Mouse (Mus musculus): ENCODE measurements around the gene Canx. TPM values are rescaled to one million over a fixed set of nuclear protein-coding genes. Genes with fewer than 3 reads are reported as not detected.

Gene Canx
- polyA plus RNA-seq, 1 experiment from 2014 or later, result 267 TPM

DNA sequence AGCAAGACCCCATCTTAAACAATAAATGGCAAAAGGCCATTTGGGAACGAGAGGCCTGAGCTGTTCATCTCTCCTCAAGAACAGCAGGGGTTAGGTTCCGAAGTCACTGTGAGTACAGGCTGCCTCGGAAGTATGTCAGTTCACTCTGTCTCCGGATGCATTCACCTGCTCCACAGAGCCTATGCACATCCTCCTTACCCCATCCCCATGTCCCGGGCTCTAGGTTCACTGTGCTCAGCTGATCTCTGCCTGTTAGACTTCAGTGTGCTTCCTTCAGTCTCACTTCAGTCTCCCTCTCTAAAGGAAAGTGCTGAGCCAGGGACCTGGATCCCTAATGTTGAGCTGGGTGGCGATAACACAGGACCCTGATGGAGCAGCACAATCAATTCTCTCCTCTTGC lies 47.8 kb downstream of the Canx start:
- ATAC-seq (replicated peaks; ENCODE audit: low FRiP score), result no peak
- no peaks in the 10 kb centered on the region for H3K27me3 ChIP-seq (replicated peaks; ENCODE audit: control insufficient read depth, insufficient read depth, low read length)
- no peak overlapping the region for H3K9ac ChIP-seq (ENCODE audit: low read depth, low read length)
- H3K36me3 ChIP-seq (ENCODE audit: control insufficient read depth, insufficient read depth, low read length), result 0 out of 2 replicates have a peak, but pooled peaks cover 4% of the 10 kb centered on the region
- H3K4me1 ChIP-seq (replicated peaks; ENCODE audit: control insufficient read depth, insufficient read depth, low read length), result peaks cover 9% of the 10 kb centered on the region
- H3K27ac ChIP-seq (ENCODE audit: low read depth, low read length), result no peak overlapping the region
- no peak for DNase-seq (ENCODE audit: low spot score)
- H3K4me3 ChIP-seq (ENCODE audit: low read depth, low read length), result no peak overlapping the region
- H3K4me2 ChIP-seq, result no peak overlapping the region
- H3K9me3 ChIP-seq (ENCODE audit: control insufficient read depth, low read length), result no peaks in the 10 kb centered on the region
- WGBS, result 88% methylated on average over 6 of the region's 6 CpGs

GRCm38 (mm10) chr11:50277025-50277424 lies 48.4 kb downstream of the Canx start:
- peaks cover 9% of the 10 kb centered on the region for H3K4me1 ChIP-seq (replicated peaks; ENCODE audit: control insufficient read depth, insufficient read depth, low read length)
- no peaks in the 10 kb centered on the region for H3K9me3 ChIP-seq (ENCODE audit: control insufficient read depth, low read length)
- ATAC-seq (replicated peaks; ENCODE audit: low FRiP score), result no peak
- H3K4me3 ChIP-seq (ENCODE audit: low read depth, low read length), result no peak overlapping the region
- H3K9ac ChIP-seq (ENCODE audit: low read depth, low read length), result no peak overlapping the region
- H3K4me2 ChIP-seq, result no peak overlapping the region
- DNase-seq (ENCODE audit: low spot score), result no peak
- H3K27ac ChIP-seq (ENCODE audit: low read depth, low read length), result no peak overlapping the region
- H3K36me3 ChIP-seq (ENCODE audit: control insufficient read depth, insufficient read depth, low read length), result 0 out of 2 replicates have a peak, but pooled peaks cover 4% of the 10 kb centered on the region
- no peaks in the 10 kb centered on the region for H3K27me3 ChIP-seq (replicated peaks; ENCODE audit: control insufficient read depth, insufficient read depth, low read length)

DNA sequence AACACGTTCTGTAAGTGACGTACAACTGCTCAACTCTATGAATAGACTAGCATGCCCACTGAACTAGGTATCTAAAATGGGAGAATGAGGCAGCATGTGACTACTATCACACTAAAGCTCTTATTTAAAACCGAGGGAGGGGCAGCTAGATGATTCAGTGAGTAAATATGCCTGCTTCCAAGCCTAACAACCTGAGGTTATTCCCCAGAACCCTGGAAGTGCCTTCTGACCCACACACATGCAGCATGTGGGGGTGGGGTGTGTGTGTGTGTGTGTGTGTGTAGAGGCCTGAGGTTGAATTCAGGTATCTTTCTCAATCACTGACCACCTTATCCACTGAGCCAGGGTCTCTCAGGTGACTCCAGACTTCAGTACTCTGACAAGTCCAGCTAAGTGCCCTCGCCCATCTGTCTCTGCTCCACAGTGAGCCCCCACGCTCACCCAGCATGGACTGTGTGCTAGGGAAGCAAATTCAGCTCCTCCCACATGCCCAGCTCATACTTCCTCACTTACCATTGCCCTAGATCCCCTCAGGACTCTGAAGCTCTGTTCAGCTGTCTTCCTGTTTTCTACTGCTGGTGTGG lies 49.8 kb downstream of the Canx start:
- 0 out of 2 replicates have a peak overlapping the region, but pooled peaks have one; percentile 28 for H3K9ac ChIP-seq (ENCODE audit: low read depth, low read length)
- peaks cover 9% of the 10 kb centered on the region for H3K4me1 ChIP-seq (replicated peaks; ENCODE audit: control insufficient read depth, insufficient read depth, low read length)
- H3K36me3 ChIP-seq (ENCODE audit: control insufficient read depth, insufficient read depth, low read length), result 0 out of 2 replicates have a peak, but pooled peaks cover 4% of the 10 kb centered on the region
- no peak for ATAC-seq (replicated peaks; ENCODE audit: low FRiP score)
- no peak overlapping the region for H3K27ac ChIP-seq (ENCODE audit: low read depth, low read length)
- H3K4me2 ChIP-seq, result peak overlapping the region; percentile 5; the same call in 1 of the 2 replicates
- DNase-seq (ENCODE audit: low spot score), result no peak
- no peaks in the 10 kb centered on the region for H3K9me3 ChIP-seq (ENCODE audit: control insufficient read depth, low read length)
- H3K4me3 ChIP-seq (ENCODE audit: low read depth, low read length), result no peak overlapping the region
- no peaks in the 10 kb centered on the region for H3K27me3 ChIP-seq (replicated peaks; ENCODE audit: control insufficient read depth, insufficient read depth, low read length)
- 58% methylated on average over 5 of the region's 5 CpGs for WGBS

DNA sequence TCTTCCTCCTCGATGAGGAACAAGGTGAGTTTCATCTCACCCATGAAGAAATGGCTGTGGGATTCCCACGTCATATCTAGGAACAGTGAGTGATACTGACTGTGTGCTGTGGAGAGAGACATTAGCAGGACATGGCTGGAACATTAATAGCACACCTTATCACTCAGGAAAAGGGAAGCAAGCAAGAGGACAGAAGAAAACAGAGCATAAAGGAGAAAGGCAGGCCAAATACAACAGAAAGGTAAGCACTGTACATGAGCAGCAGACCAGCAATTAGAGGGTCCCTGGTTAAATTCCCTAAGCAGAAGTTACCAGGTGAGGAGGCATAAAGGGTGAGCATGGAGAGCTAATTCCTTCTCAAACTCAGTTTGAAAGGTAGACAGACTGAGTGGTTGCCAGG lies 50.4 kb downstream of the Canx start:
- DNase-seq (ENCODE audit: low spot score), result no peak
- ATAC-seq (replicated peaks; ENCODE audit: low FRiP score), result no peak
- Histone ChIP-seq H3K27me3 (replicated peaks; ENCODE audit: control insufficient read depth, insufficient read depth, low read length) (no peaks in the 10 kb centered on the region), H3K4me3 (ENCODE audit: low read depth, low read length) (no peak overlapping the region), H3K4me1 (replicated peaks; ENCODE audit: control insufficient read depth, insufficient read depth, low read length) (peaks cover 9% of the 10 kb centered on the region), H3K9ac (ENCODE audit: low read depth, low read length) (0 out of 2 replicates have a peak overlapping the region, but pooled peaks have one; percentile 28), H3K9me3 (ENCODE audit: control insufficient read depth, low read length) (no peaks in the 10 kb centered on the region), H3K27ac (ENCODE audit: low read depth, low read length) (no peak overlapping the region; the same call in 1 of the 2 replicates), H3K36me3 (ENCODE audit: control insufficient read depth, insufficient read depth, low read length) (0 out of 2 replicates have a peak, but pooled peaks cover 4% of the 10 kb centered on the region), H3K4me2 (no peak overlapping the region)
- WGBS, result 47% methylated on average over 2 of the region's 2 CpGs

- Histone ChIP-seq H3K4me2 (no peak overlapping the region), H3K9me3 (ENCODE audit: control insufficient read depth, low read length) (no peaks in the 10 kb centered on the region), H3K27ac (ENCODE audit: low read depth, low read length) (no peak overlapping the region), H3K9ac (ENCODE audit: low read depth, low read length) (no peak overlapping the region), H3K36me3 (ENCODE audit: control insufficient read depth, insufficient read depth, low read length) (0 out of 2 replicates have a peak, but pooled peaks cover 4% of the 10 kb centered on the region), H3K4me1 (replicated peaks; ENCODE audit: control insufficient read depth, insufficient read depth, low read length) (peaks cover 9% of the 10 kb centered on the region), H3K27me3 (replicated peaks; ENCODE audit: control insufficient read depth, insufficient read depth, low read length) (no peaks in the 10 kb centered on the region), H3K4me3 (ENCODE audit: low read depth, low read length) (no peak overlapping the region)
- no peak for DNase-seq (ENCODE audit: low spot score)
- WGBS, result 89% methylated on average over 2 of the region's 2 CpGs
- ATAC-seq (replicated peaks; ENCODE audit: low FRiP score), result no peak
Observed at GRCm38 (mm10) chr11:50272819-50273218, 52.7 kb downstream of the Canx start.

GRCm38 (mm10) chr11:50269885-50270284 lies 55.6 kb downstream of the Canx start:
- DNase-seq (ENCODE audit: low spot score), result no peak
- no peak overlapping the region for H3K27ac ChIP-seq (ENCODE audit: low read depth, low read length)
- peaks cover 8% of the 10 kb centered on the region for H3K36me3 ChIP-seq (ENCODE audit: control insufficient read depth, insufficient read depth, low read length)
- H3K4me1 ChIP-seq (replicated peaks; ENCODE audit: control insufficient read depth, insufficient read depth, low read length), result no peaks in the 10 kb centered on the region
- no peak overlapping the region for H3K4me2 ChIP-seq
- H3K9ac ChIP-seq (ENCODE audit: low read depth, low read length), result no peak overlapping the region
- no peaks in the 10 kb centered on the region for H3K9me3 ChIP-seq (ENCODE audit: control insufficient read depth, low read length)
- no peak overlapping the region for H3K4me3 ChIP-seq (ENCODE audit: low read depth, low read length)
- no peak for ATAC-seq (replicated peaks; ENCODE audit: low FRiP score)
- WGBS, result 94% methylated on average over 1 of the region's 1 CpGs
- H3K27me3 ChIP-seq (replicated peaks; ENCODE audit: control insufficient read depth, insufficient read depth, low read length), result no peaks in the 10 kb centered on the region

DNA sequence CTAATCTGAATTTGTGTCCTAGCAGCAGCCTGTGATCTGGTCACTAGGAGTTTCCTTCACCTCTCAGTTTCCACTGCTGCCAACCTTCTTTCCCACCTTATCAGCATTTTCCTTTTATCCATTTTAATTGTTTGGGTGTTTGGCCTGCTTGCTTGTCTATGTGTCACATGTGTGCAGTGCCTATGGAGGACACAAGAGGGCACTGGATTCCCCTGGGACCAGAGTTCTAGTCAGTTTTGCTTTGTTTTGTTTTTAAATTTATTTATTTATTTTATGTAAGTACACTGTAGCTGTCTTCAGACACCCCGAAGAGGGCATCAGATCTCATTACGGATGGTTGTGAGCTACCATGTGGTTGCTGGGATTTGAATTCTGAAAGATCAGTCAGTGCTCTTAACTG lies 56.3 kb downstream of the Canx start:
- peaks cover 8% of the 10 kb centered on the region for H3K36me3 ChIP-seq (ENCODE audit: control insufficient read depth, insufficient read depth, low read length)
- H3K27ac ChIP-seq (ENCODE audit: low read depth, low read length), result no peak overlapping the region
- ATAC-seq (replicated peaks; ENCODE audit: low FRiP score) (no peak), DNase-seq (ENCODE audit: low spot score) (no peak)
- H3K4me3 ChIP-seq (ENCODE audit: low read depth, low read length), result no peak overlapping the region
- H3K9me3 ChIP-seq (ENCODE audit: control insufficient read depth, low read length), result no peaks in the 10 kb centered on the region
- H3K4me1 ChIP-seq (replicated peaks; ENCODE audit: control insufficient read depth, insufficient read depth, low read length), result no peaks in the 10 kb centered on the region
- H3K9ac ChIP-seq (ENCODE audit: low read depth, low read length), result no peak overlapping the region
- 77% methylated on average over 2 of the region's 2 CpGs for WGBS
- no peaks in the 10 kb centered on the region for H3K27me3 ChIP-seq (replicated peaks; ENCODE audit: control insufficient read depth, insufficient read depth, low read length)
- no peak overlapping the region for H3K4me2 ChIP-seq

- H3K27me3 ChIP-seq (replicated peaks; ENCODE audit: control insufficient read depth, insufficient read depth, low read length), result no peaks in the 10 kb centered on the region
- no peak overlapping the region for H3K9ac ChIP-seq (ENCODE audit: low read depth, low read length)
- no peak overlapping the region for H3K4me2 ChIP-seq
- H3K36me3 ChIP-seq (ENCODE audit: control insufficient read depth, insufficient read depth, low read length), result peaks cover 17% of the 10 kb centered on the region
- no peak overlapping the region for H3K27ac ChIP-seq (ENCODE audit: low read depth, low read length)
- no peaks in the 10 kb centered on the region for H3K9me3 ChIP-seq (ENCODE audit: control insufficient read depth, low read length)
- H3K4me1 ChIP-seq (replicated peaks; ENCODE audit: control insufficient read depth, insufficient read depth, low read length), result no peaks in the 10 kb centered on the region
- WGBS, result 90% methylated on average over 3 of the region's 3 CpGs
- ATAC-seq (replicated peaks; ENCODE audit: low FRiP score) (no peak), DNase-seq (ENCODE audit: low spot score) (no peak)
- no peak overlapping the region for H3K4me3 ChIP-seq (ENCODE audit: low read depth, low read length)
Observed at GRCm38 (mm10) chr11:50266997-50267396, 58.5 kb downstream of the Canx start.

GRCm38 (mm10) chr11:50265931-50266330 lies 59.5 kb downstream of the Canx start:
- no peak for ATAC-seq (replicated peaks; ENCODE audit: low FRiP score)
- H3K4me1 ChIP-seq (replicated peaks; ENCODE audit: control insufficient read depth, insufficient read depth, low read length), result no peaks in the 10 kb centered on the region
- no peak overlapping the region for H3K9ac ChIP-seq (ENCODE audit: low read depth, low read length)
- H3K9me3 ChIP-seq (ENCODE audit: control insufficient read depth, low read length), result no peaks in the 10 kb centered on the region
- H3K27ac ChIP-seq (ENCODE audit: low read depth, low read length), result no peak overlapping the region
- no peaks in the 10 kb centered on the region for H3K27me3 ChIP-seq (replicated peaks; ENCODE audit: control insufficient read depth, insufficient read depth, low read length)
- H3K4me3 ChIP-seq (ENCODE audit: low read depth, low read length), result no peak overlapping the region
- peaks cover 25% of the 10 kb centered on the region for H3K36me3 ChIP-seq (ENCODE audit: control insufficient read depth, insufficient read depth, low read length)
- H3K4me2 ChIP-seq, result no peak overlapping the region
- no peak for DNase-seq (ENCODE audit: low spot score)
- WGBS, result 78% methylated on average over 8 of the region's 8 CpGs

All from liver, embryonic 11.5 days (tissue).